In genomic region chr6:114444976-114445375, GRCm38 (mm10) we compare ENCODE assay signal across 22 mouse cellular contexts. TPM values are rescaled to one million over a fixed set of nuclear protein-coding genes. Genes with fewer than 3 reads are reported as not detected.
DNase-seq lines count a peak whose midpoint lies in the region; ATAC-seq and TF ChIP-seq lines count a peak whose summit lies in the region.
"Had no signal": no experiment of that assay in that cellular context is flagged by ENCODE, and none has a peak within 500 bp of the region (broad histone marks: within the 10 kb centered on the region; RNA-seq: fewer than 3 reads in every experiment).

No protein-coding gene starts in this region.

- no peak for TF ChIP-seq POLR2A in kidney, adult 2 months (IDR thresholded peaks at IDR 0.05; ENCODE audit: low read depth, low read length)
- no peak for TF ChIP-seq POLR2A in thymus, adult 2 months (IDR thresholded peaks at IDR 0.05; ENCODE audit: control insufficient read depth, extremely low read depth, insufficient read depth, low read length, poor library complexity)

- intact Hi-C loops in heart, postnatal 14 days (cut with DNase I): no loop called here

- no peaks in the 10 kb centered on the region for H3K36me3 ChIP-seq in kidney, adult 2 months (ENCODE audit: control insufficient read depth, insufficient read depth, low read length)
- H3K36me3 ChIP-seq in kidney, embryonic 14.5 days (ENCODE audit: control insufficient read depth, insufficient read depth, low read length): no peaks in the 10 kb centered on the region
- no peaks in the 10 kb centered on the region for H3K36me3 ChIP-seq in thymus, adult 2 months (ENCODE audit: control insufficient read depth, insufficient read depth, low read length)
- H3K36me3 ChIP-seq: embryonic facial prominence, embryonic 15.5 days; G1E; heart, embryonic 15.5 days; limb, embryonic 10.5 days; midbrain, embryonic 10.5 days; stomach, embryonic 15.5 days had no signal

- H3K9me3 ChIP-seq in kidney, embryonic 14.5 days (ENCODE audit: control insufficient read depth, low read length): no peaks in the 10 kb centered on the region
- H3K9me3 ChIP-seq: heart, embryonic 15.5 days; limb, embryonic 10.5 days; midbrain, embryonic 10.5 days; stomach, embryonic 15.5 days had no signal

- no peak for ATAC-seq in kidney, embryonic 14.5 days (ENCODE audit: low FRiP score, low TSS enrichment)

- H3K4me1 ChIP-seq in kidney, adult 2 months (ENCODE audit: control insufficient read depth, insufficient read depth, low read length): no peaks in the 10 kb centered on the region
- no peaks in the 10 kb centered on the region for H3K4me1 ChIP-seq in kidney, embryonic 14.5 days (ENCODE audit: control insufficient read depth, insufficient read depth, low read length)
- no peaks in the 10 kb centered on the region for H3K4me1 ChIP-seq in thymus, adult 2 months (replicated peaks; ENCODE audit: control insufficient read depth, insufficient read depth, low read length)
- H3K4me1 ChIP-seq: embryonic facial prominence, embryonic 15.5 days; heart, embryonic 15.5 days; limb, embryonic 10.5 days; midbrain, embryonic 10.5 days; stomach, embryonic 15.5 days had no signal

- H3K4me2 ChIP-seq in kidney, embryonic 14.5 days (replicated peaks; ENCODE audit: low read depth, low read length): no peak overlapping the region
- H3K4me2 ChIP-seq: embryonic facial prominence, embryonic 15.5 days; heart, embryonic 15.5 days; liver, embryonic 11.5 days; stomach, embryonic 15.5 days had no signal

- H3K9ac ChIP-seq in kidney, embryonic 14.5 days (ENCODE audit: low read depth, low read length): no peak overlapping the region
- H3K9ac ChIP-seq: embryonic facial prominence, embryonic 15.5 days; heart, embryonic 15.5 days; stomach, embryonic 15.5 days had no signal

- peak; percentile 46 for DNase-seq in kidney, adult 2 months
- DNase-seq in CD4-positive helper T cell, adult 2 months (ENCODE audit: low read depth, low spot score): peak; percentile 30
- DNase-seq in T-cell, adult 2 months (ENCODE audit: low spot score): peak; percentile 45
- peak; percentile 43 for DNase-seq in thymus, adult 2 months
- DNase-seq in urinary bladder, adult 18-20 months (ENCODE audit: low spot score in 2 of 2): no peak
- no peak for DNase-seq in urinary bladder, postnatal 36 days (ENCODE audit: low spot score in 2 of 2)
- DNase-seq in heart, postnatal 14 days: no peak
- DNase-seq: adrenal gland, postnatal 36 days; cerebellum, adult 11-12 months; cerebellum, postnatal 36 days; gastrocnemius, postnatal 25 days; lung, adult 18-20 months; lung, postnatal 4 days; retina, postnatal 1 day had no signal

- H3K27me3 ChIP-seq in kidney, adult 2 months (replicated peaks; ENCODE audit: control insufficient read depth, insufficient read depth, low read length): no peaks in the 10 kb centered on the region
- peaks cover 4% of the 10 kb centered on the region; the same call in 1 of the 2 replicates for H3K27me3 ChIP-seq in kidney, embryonic 14.5 days (ENCODE audit: control insufficient read depth, insufficient read depth, low read length)
- H3K27me3 ChIP-seq in thymus, adult 2 months (ENCODE audit: control insufficient read depth, insufficient read depth, low read length): no peaks in the 10 kb centered on the region
- H3K27me3 ChIP-seq: stomach, embryonic 15.5 days had no signal

- H3K4me3 ChIP-seq in kidney, adult 2 months (ENCODE audit: insufficient read depth, low read depth, low read length): no peak overlapping the region
- no peak overlapping the region for H3K4me3 ChIP-seq in kidney, embryonic 14.5 days (ENCODE audit: low read length)
- H3K4me3 ChIP-seq in thymus, adult 2 months (ENCODE audit: control insufficient read depth, insufficient read depth, low read length): no peak overlapping the region
- H3K4me3 ChIP-seq: embryonic facial prominence, embryonic 15.5 days; heart, embryonic 15.5 days; limb, embryonic 10.5 days; midbrain, embryonic 10.5 days; stomach, embryonic 15.5 days had no signal

- H3K27ac ChIP-seq in kidney, adult 2 months (ENCODE audit: insufficient read depth, low read depth, low read length): no peak overlapping the region
- no peak overlapping the region for H3K27ac ChIP-seq in kidney, embryonic 14.5 days (ENCODE audit: low read depth, low read length)
- H3K27ac ChIP-seq in thymus, adult 2 months (ENCODE audit: control insufficient read depth, insufficient read depth, low read length): no peak overlapping the region
- H3K27ac ChIP-seq: embryonic facial prominence, embryonic 15.5 days; heart, embryonic 15.5 days; limb, embryonic 10.5 days; midbrain, embryonic 10.5 days; stomach, embryonic 15.5 days had no signal

- WGBS in kidney, adult 2 months: 52% methylated on average over 3 of the region's 3 CpGs
- 74% methylated on average over 3 of the region's 3 CpGs for WGBS in kidney, embryonic 14.5 days
- 32% methylated on average over 3 of the region's 3 CpGs for WGBS in thymus, adult 2 months

- TF ChIP-seq CTCF in kidney, adult 2 months (conservative IDR thresholded peaks at IDR 0.05; ENCODE audit: insufficient read depth, insufficient read length, low read depth, low read length): no peak
- TF ChIP-seq CTCF in thymus, adult 2 months (IDR thresholded peaks at IDR 0.05; ENCODE audit: borderline replicate concordance, control insufficient read depth, extremely low read depth, insufficient read depth, low read length, poor library complexity): no peak

RNA-seq across cellular contexts. Expression of gene Hrh1, which starts 47.2 kb away (rescaled TPM):
- polyA plus RNA-seq in kidney, adult 2 months (2012; rRNA removed): 0.23 and 0.34 TPM in 2 replicates
- 0.16 TPM in 1 of 2 replicates, not detected in the other for polyA plus RNA-seq in kidney, embryonic 14.5 days (2014; fragmentation: Nextera tagmentation; extraction: Ambion mirVana)
- 0.27 and 0.32 TPM in 2 replicates for polyA plus RNA-seq in thymus, adult 2 months (2012; rRNA removed)
- under 1 TPM; 0.07 to 0.17 TPM for total RNA-seq in heart, postnatal 14 days (2021)
- polyA plus RNA-seq: G1E; limb, embryonic 10.5 days had no signal

Comparison
In these comparisons a context has a peak if more than half of its experiments do, and no peak if none do; other contexts are left out.
1. DNase-seq: peak in kidney, adult 2 months (single experiment), CD4-positive helper T cell, adult 2 months (single experiment), T-cell, adult 2 months (single experiment) and thymus, adult 2 months (single experiment); none in urinary bladder, adult 18-20 months (0 of 2), urinary bladder, postnatal 36 days (0 of 2) and heart, postnatal 14 days (0 of 2).